Mouse (Mus musculus): Measurements from ENCODE around the gene Aplp1.

DNA sequence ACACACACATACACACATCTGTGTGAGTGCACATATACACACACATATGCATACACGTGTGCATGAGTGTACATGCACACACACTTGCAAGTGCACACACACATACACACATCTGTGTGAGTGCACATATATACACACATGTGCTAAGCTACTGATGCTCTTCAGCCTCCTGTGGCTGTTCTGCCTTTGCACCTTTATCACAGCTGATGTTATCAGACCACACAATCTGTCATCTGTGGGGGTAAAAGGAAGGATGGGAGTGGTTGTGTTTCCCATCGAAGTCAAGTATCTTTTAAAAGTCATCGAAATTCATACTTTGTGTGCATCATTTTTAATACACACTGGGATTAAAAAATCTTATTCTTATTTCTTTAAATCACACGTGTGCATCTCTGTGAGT is 43.0 kb downstream of the Aplp1 start:
- no peak for TF ChIP-seq CTCF (IDR thresholded peaks at IDR 0.05; ENCODE audit: low read depth, low read length)
- no peak for TF ChIP-seq POLR2A (IDR thresholded peaks at IDR 0.05; ENCODE audit: insufficient read depth, low read length)
